Mouse (Mus musculus): ENCODE measurements around the gene Smco2. TPM values are rescaled to one million over a fixed set of nuclear protein-coding genes. Genes with fewer than 3 reads are reported as not detected.

Gene Smco2
- polyA plus RNA-seq, 1 experiment from 2014 or later, result not detected

DNA sequence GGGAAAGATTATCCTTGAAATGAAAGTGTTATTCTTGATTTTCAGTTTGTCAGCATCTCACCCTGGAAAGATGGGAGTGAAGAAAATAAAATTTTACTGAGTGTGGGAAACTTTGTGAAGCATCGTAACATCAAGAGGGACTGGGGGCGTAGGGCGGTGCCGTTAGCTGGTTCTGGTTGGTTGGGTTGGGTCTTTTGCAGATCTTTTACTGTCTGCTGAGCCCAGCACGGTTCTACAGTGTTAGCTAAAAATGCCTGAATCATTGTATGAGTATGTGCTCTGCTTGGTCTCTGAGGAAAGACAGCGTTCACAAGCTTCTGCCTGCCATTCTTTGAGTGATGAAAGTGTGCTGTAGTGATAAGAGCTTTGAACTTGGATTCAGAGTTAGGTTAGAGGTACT lies 24.5 kb downstream of the Smco2 start:
- WGBS, result 74% methylated on average over 6 of the region's 6 CpGs
- 0 out of 2 replicates have a peak, but pooled peaks cover 2% of the 10 kb centered on the region for H3K27me3 ChIP-seq (ENCODE audit: control insufficient read depth, insufficient read depth, low read depth, low read length)
- no peak overlapping the region for H3K27ac ChIP-seq (ENCODE audit: low read length)
- no peaks in the 10 kb centered on the region for H3K36me3 ChIP-seq (ENCODE audit: control insufficient read depth, insufficient read depth, low read length)
- H3K9me3 ChIP-seq (replicated peaks; ENCODE audit: control insufficient read depth, low read length, poor library complexity, severe bottlenecking), result no peaks in the 10 kb centered on the region
- no peak for ATAC-seq
- no peak overlapping the region for H3K4me3 ChIP-seq (ENCODE audit: low read depth, low read length)
- H3K4me2 ChIP-seq (ENCODE audit: low read length), result no peak overlapping the region
- H3K9ac ChIP-seq (ENCODE audit: low read depth, low read length), result no peak overlapping the region
- H3K4me1 ChIP-seq (ENCODE audit: control insufficient read depth, insufficient read depth, low read length), result no peaks in the 10 kb centered on the region; the same call in 1 of the 2 replicates

DNA sequence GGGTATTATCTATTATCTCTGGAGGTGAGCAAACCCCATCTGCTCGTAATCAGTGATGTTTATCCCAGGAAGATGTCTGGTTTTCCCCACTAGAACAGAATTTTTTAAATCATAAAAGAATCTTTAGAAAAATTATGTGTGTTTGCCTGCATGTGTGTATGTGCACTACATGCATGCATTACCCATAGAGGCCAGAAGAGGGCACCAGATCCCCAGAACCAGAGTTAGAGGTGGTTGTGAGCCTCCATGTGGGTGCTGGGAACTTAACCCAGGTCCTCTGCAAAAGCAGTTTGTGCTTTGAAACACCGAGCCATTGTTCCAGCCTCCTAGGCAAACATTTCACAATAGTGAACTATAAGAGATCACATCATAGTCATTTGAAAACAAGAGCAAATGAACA lies 26.9 kb downstream of the Smco2 start:
- no peak overlapping the region for H3K9ac ChIP-seq (ENCODE audit: low read depth, low read length)
- 0 out of 2 replicates have a peak, but pooled peaks cover 2% of the 10 kb centered on the region for H3K27me3 ChIP-seq (ENCODE audit: control insufficient read depth, insufficient read depth, low read depth, low read length)
- no peaks in the 10 kb centered on the region; the same call in 1 of the 2 replicates for H3K4me1 ChIP-seq (ENCODE audit: control insufficient read depth, insufficient read depth, low read length)
- H3K27ac ChIP-seq (ENCODE audit: low read length), result no peak overlapping the region
- ATAC-seq, result no peak
- 94% methylated on average over 2 of the region's 2 CpGs for WGBS
- H3K9me3 ChIP-seq (replicated peaks; ENCODE audit: control insufficient read depth, low read length, poor library complexity, severe bottlenecking), result no peaks in the 10 kb centered on the region
- no peaks in the 10 kb centered on the region for H3K36me3 ChIP-seq (ENCODE audit: control insufficient read depth, insufficient read depth, low read length)
- no peak overlapping the region for H3K4me2 ChIP-seq (ENCODE audit: low read length)
- no peak overlapping the region for H3K4me3 ChIP-seq (ENCODE audit: low read depth, low read length)

GRCm38 (mm10) chr6:146877425-146878045 lies 27.6 kb downstream of the Smco2 start:
- H3K9me3 ChIP-seq (replicated peaks; ENCODE audit: control insufficient read depth, low read length, poor library complexity, severe bottlenecking), result no peaks in the 10 kb centered on the region
- ATAC-seq, result no peak
- 88% methylated on average over 12 of the region's 12 CpGs for WGBS
- H3K4me2 ChIP-seq (ENCODE audit: low read length), result no peak overlapping the region
- H3K4me1 ChIP-seq (ENCODE audit: control insufficient read depth, insufficient read depth, low read length), result no peaks in the 10 kb centered on the region; the same call in 1 of the 2 replicates
- H3K27me3 ChIP-seq (ENCODE audit: control insufficient read depth, insufficient read depth, low read depth, low read length), result 0 out of 2 replicates have a peak, but pooled peaks cover 2% of the 10 kb centered on the region
- no peak overlapping the region for H3K27ac ChIP-seq (ENCODE audit: low read length)
- H3K9ac ChIP-seq (ENCODE audit: low read depth, low read length), result no peak overlapping the region
- no peaks in the 10 kb centered on the region for H3K36me3 ChIP-seq (ENCODE audit: control insufficient read depth, insufficient read depth, low read length)
- no peak overlapping the region for H3K4me3 ChIP-seq (ENCODE audit: low read depth, low read length)

GRCm38 (mm10) chr6:146878926-146879325 lies 29.0 kb downstream of the Smco2 start:
- Histone ChIP-seq H3K36me3 (ENCODE audit: control insufficient read depth, insufficient read depth, low read length) (no peaks in the 10 kb centered on the region), H3K9me3 (replicated peaks; ENCODE audit: control insufficient read depth, low read length, poor library complexity, severe bottlenecking) (no peaks in the 10 kb centered on the region), H3K27ac (ENCODE audit: low read length) (no peak overlapping the region), H3K27me3 (ENCODE audit: control insufficient read depth, insufficient read depth, low read depth, low read length) (0 out of 2 replicates have a peak, but pooled peaks cover 2% of the 10 kb centered on the region), H3K9ac (ENCODE audit: low read depth, low read length) (0 out of 2 replicates have a peak overlapping the region, but pooled peaks have one; percentile 25), H3K4me2 (ENCODE audit: low read length) (no peak overlapping the region), H3K4me3 (ENCODE audit: low read depth, low read length) (no peak overlapping the region), H3K4me1 (ENCODE audit: control insufficient read depth, insufficient read depth, low read length) (no peaks in the 10 kb centered on the region; the same call in 1 of the 2 replicates)
- no peak for ATAC-seq
- WGBS, result 51% methylated on average over 10 of the region's 10 CpGs

DNA sequence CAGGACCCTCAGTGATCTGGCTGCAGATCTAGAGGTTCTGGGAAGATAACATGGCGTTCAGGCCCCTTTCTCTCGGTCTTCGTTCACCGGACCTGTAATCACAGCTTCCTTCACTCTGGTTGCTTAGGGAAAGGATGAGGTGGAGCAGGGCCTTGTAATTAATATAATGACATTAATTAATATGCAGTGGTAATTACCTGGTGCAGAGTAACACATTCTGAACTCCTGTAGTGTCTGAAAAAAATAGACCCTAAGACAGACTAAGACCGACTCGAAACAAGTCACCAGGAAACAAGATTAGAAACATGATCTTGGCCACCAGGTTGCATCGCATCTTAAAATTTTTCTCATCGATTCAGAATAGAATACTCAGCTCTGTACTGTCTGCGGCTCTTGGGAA lies 30.0 kb downstream of the Smco2 start:
- no peak for ATAC-seq
- Histone ChIP-seq H3K9me3 (replicated peaks; ENCODE audit: control insufficient read depth, low read length, poor library complexity, severe bottlenecking) (no peaks in the 10 kb centered on the region), H3K9ac (ENCODE audit: low read depth, low read length) (no peak overlapping the region), H3K27me3 (ENCODE audit: control insufficient read depth, insufficient read depth, low read depth, low read length) (0 out of 2 replicates have a peak, but pooled peaks cover 2% of the 10 kb centered on the region), H3K36me3 (ENCODE audit: control insufficient read depth, insufficient read depth, low read length) (no peaks in the 10 kb centered on the region), H3K4me1 (ENCODE audit: control insufficient read depth, insufficient read depth, low read length) (no peaks in the 10 kb centered on the region; the same call in 1 of the 2 replicates), H3K4me3 (ENCODE audit: low read depth, low read length) (no peak overlapping the region), H3K4me2 (ENCODE audit: low read length) (no peak overlapping the region), H3K27ac (ENCODE audit: low read length) (no peak overlapping the region)
- 91% methylated on average over 9 of the region's 9 CpGs for WGBS

DNA sequence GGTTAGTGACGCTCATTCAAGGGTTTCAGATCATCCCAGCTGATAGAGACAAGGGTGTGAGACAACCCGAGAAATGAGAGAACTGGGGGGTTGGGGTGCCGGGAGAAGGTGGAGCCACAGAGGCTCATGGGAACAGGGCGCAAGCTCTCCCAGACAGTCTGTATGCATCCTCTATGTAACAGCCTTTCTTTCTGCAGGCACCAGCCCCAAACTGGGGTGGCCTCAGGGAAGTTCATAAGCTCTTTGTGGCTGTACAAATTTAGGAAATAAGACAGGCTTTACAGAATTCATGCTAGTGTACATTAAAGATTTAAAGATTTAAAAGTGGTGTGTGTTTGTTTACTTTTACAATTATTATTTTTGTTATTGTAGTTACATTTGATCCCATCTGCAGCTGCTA lies 30.4 kb downstream of the Smco2 start:
- ATAC-seq, result no peak; the same call in 1 of the 2 replicates
- 0 out of 2 replicates have a peak, but pooled peaks cover 2% of the 10 kb centered on the region for H3K27me3 ChIP-seq (ENCODE audit: control insufficient read depth, insufficient read depth, low read depth, low read length)
- H3K4me3 ChIP-seq (ENCODE audit: low read depth, low read length), result no peak overlapping the region
- H3K4me1 ChIP-seq (ENCODE audit: control insufficient read depth, insufficient read depth, low read length), result no peaks in the 10 kb centered on the region; the same call in 1 of the 2 replicates
- no peaks in the 10 kb centered on the region for H3K36me3 ChIP-seq (ENCODE audit: control insufficient read depth, insufficient read depth, low read length)
- H3K4me2 ChIP-seq (ENCODE audit: low read length), result no peak overlapping the region
- WGBS, result 84% methylated on average over 4 of the region's 4 CpGs
- H3K27ac ChIP-seq (ENCODE audit: low read length), result no peak overlapping the region
- no peaks in the 10 kb centered on the region for H3K9me3 ChIP-seq (replicated peaks; ENCODE audit: control insufficient read depth, low read length, poor library complexity, severe bottlenecking)
- no peak overlapping the region for H3K9ac ChIP-seq (ENCODE audit: low read depth, low read length)

- no peak overlapping the region for H3K9ac ChIP-seq (ENCODE audit: low read depth, low read length)
- H3K4me1 ChIP-seq (ENCODE audit: control insufficient read depth, insufficient read depth, low read length), result peaks cover 3% of the 10 kb centered on the region
- no peak overlapping the region for H3K27ac ChIP-seq (ENCODE audit: low read length)
- no peak overlapping the region for H3K4me3 ChIP-seq (ENCODE audit: low read depth, low read length)
- 68% methylated on average over 13 of the region's 13 CpGs for WGBS
- no peak for ATAC-seq
- H3K27me3 ChIP-seq (ENCODE audit: control insufficient read depth, insufficient read depth, low read depth, low read length), result no peaks in the 10 kb centered on the region
- H3K9me3 ChIP-seq (replicated peaks; ENCODE audit: control insufficient read depth, low read length, poor library complexity, severe bottlenecking), result no peaks in the 10 kb centered on the region
- no peaks in the 10 kb centered on the region for H3K36me3 ChIP-seq (ENCODE audit: control insufficient read depth, insufficient read depth, low read length)
- H3K4me2 ChIP-seq (ENCODE audit: low read length), result no peak overlapping the region
These were observed 32.2 kb downstream of the Smco2 start for GRCm38 (mm10) chr6:146881896-146882770.

DNA sequence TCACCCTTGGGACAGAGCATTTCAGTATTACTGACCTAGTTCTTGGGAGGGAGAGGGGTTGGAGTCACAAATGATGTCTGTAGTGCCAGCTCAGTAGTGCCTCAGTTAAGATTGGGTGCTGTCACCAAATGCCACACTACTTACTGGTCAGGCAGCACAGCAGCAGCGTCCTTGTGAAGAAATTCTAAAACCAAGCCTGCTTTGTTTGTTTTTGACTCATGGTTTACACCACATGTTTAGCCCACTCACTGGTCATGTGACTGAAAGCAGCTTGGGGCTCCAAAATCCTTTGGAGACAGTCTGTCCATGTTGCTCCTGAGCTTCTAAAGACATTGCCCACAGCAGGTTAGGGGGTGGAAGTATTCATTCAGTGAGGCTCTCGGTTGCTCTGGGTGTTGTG lies 33.5 kb downstream of the Smco2 start:
- 72% methylated on average over 2 of the region's 2 CpGs for WGBS
- H3K9ac ChIP-seq (ENCODE audit: low read depth, low read length), result no peak overlapping the region
- H3K36me3 ChIP-seq (ENCODE audit: control insufficient read depth, insufficient read depth, low read length), result no peaks in the 10 kb centered on the region
- H3K4me3 ChIP-seq (ENCODE audit: low read depth, low read length), result no peak overlapping the region
- no peak overlapping the region for H3K27ac ChIP-seq (ENCODE audit: low read length)
- no peak for ATAC-seq
- H3K4me1 ChIP-seq (ENCODE audit: control insufficient read depth, insufficient read depth, low read length), result peaks cover 6% of the 10 kb centered on the region
- H3K4me2 ChIP-seq (ENCODE audit: low read length), result no peak overlapping the region
- no peaks in the 10 kb centered on the region for H3K27me3 ChIP-seq (ENCODE audit: control insufficient read depth, insufficient read depth, low read depth, low read length)
- no peaks in the 10 kb centered on the region for H3K9me3 ChIP-seq (replicated peaks; ENCODE audit: control insufficient read depth, low read length, poor library complexity, severe bottlenecking)

- no peak overlapping the region for H3K9ac ChIP-seq (ENCODE audit: low read depth, low read length)
- 88% methylated on average over 3 of the region's 3 CpGs for WGBS
- no peaks in the 10 kb centered on the region for H3K9me3 ChIP-seq (replicated peaks; ENCODE audit: control insufficient read depth, low read length, poor library complexity, severe bottlenecking)
- no peaks in the 10 kb centered on the region for H3K36me3 ChIP-seq (ENCODE audit: control insufficient read depth, insufficient read depth, low read length)
- no peak overlapping the region for H3K4me2 ChIP-seq (ENCODE audit: low read length)
- no peaks in the 10 kb centered on the region for H3K27me3 ChIP-seq (ENCODE audit: control insufficient read depth, insufficient read depth, low read depth, low read length)
- H3K4me3 ChIP-seq (ENCODE audit: low read depth, low read length), result no peak overlapping the region
- no peak overlapping the region for H3K27ac ChIP-seq (ENCODE audit: low read length)
- no peak for ATAC-seq
- peaks cover 6% of the 10 kb centered on the region for H3K4me1 ChIP-seq (ENCODE audit: control insufficient read depth, insufficient read depth, low read length)
These were observed 34.3 kb downstream of the Smco2 start for GRCm38 (mm10) chr6:146884171-146884570.
